Mouse (Mus musculus): ENCODE results near the gene Gm10840. TPM values are rescaled to one million over a fixed set of nuclear protein-coding genes. Genes with fewer than 3 reads are reported as not detected.

Gm10840 gene
- polyA plus RNA-seq, 1 experiment from 2014 or later, result not detected

DNA sequence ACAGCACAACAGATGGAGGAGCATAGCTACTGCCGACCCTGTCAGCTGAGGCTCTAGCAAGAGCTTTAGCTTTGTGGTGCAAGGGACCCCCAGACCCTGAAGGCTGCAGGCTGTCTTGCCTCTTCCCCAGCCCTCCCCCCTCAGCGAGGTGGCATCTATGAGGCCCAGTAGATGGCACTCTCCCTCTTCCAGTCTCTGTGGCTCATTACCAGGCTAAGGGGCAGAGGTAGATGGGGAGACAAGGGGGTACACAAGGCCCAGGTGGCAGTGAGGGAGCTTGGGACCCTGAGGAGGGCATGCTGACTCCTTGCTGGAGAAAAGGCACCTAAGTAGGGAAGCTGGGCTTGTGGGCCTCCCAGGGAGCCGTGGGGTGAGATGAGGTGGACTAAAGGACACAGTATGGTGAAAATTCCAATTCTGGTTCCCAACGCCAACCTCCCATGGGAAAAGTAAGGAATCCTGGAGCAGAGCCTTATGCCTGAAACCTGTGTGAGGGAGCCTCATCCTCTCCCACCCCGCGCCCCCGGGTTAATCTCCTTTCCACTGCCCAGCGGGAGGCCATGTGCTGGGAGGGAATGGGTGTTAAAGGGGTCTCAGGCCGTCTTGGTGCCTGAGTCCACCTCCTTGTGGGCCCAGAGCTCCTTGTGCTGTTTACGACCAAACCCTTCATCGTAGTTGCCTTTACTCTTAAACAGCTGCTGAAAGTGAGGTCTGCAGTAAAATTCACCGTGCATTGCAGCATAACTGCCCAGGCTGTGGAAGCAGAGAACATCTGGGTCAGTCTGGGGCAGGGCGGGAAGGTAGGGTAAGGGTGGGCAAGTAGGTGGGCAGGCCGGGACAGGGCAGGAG lies 2.3 kb upstream of the Gm10840 start:
- Histone ChIP-seq H3K27ac (ENCODE audit: low read depth) (peak overlapping the region; percentile 96; the same call in 1 of the 2 replicates), H3K4me3 (ENCODE audit: low read depth, low read length) (peak overlapping the region; percentile 75; the same call in 1 of the 2 replicates), H3K27me3 (replicated peaks; ENCODE audit: control insufficient read depth, insufficient read depth, low read length) (no peaks in the 10 kb centered on the region), H3K9me3 (ENCODE audit: control insufficient read depth, low read length) (no peaks in the 10 kb centered on the region), H3K36me3 (ENCODE audit: control insufficient read depth, insufficient read depth, low read length) (peaks cover 50% of the 10 kb centered on the region), H3K4me1 (replicated peaks; ENCODE audit: control insufficient read depth, insufficient read depth, low read length) (peaks cover 23% of the 10 kb centered on the region), H3K9ac (ENCODE audit: low read length) (peak overlapping the region; percentile 95), H3K4me2 (ENCODE audit: low read length) (peak overlapping the region; percentile 85)
- ATAC-seq (replicated peaks; ENCODE audit: low FRiP score, low TSS enrichment, low read depth), result no peak
- no peak for DNase-seq (ENCODE audit: low spot score)
- WGBS, result 59% methylated on average over 14 of the region's 14 CpGs

DNA sequence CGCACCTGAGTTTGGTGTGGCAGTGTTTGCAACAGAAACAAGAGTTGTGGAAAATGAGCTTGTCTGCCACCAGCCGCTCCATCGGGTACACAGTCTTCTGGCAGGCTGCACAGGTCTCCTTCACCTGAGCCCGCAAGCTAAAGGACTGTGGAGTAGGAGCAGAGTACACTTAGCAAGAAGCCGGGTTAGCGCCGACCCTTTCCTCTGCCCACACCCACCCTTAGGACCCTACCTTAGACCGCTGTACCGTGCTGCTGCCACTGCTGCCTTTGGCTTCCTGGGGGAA lies 1.8 kb upstream of the Gm10840 start:
- 31% methylated on average over 9 of the region's 9 CpGs for WGBS
- H3K4me2 ChIP-seq (ENCODE audit: low read length), result peak overlapping the region; percentile 85
- H3K27me3 ChIP-seq (replicated peaks; ENCODE audit: control insufficient read depth, insufficient read depth, low read length), result no peaks in the 10 kb centered on the region
- peak; percentile 70 for DNase-seq (ENCODE audit: low spot score)
- ATAC-seq (replicated peaks; ENCODE audit: low FRiP score, low TSS enrichment, low read depth), result peak; percentile 20; the same call in 1 of the 2 replicates
- H3K4me1 ChIP-seq (replicated peaks; ENCODE audit: control insufficient read depth, insufficient read depth, low read length), result peaks cover 23% of the 10 kb centered on the region
- peaks cover 50% of the 10 kb centered on the region for H3K36me3 ChIP-seq (ENCODE audit: control insufficient read depth, insufficient read depth, low read length)
- H3K9me3 ChIP-seq (ENCODE audit: control insufficient read depth, low read length), result no peaks in the 10 kb centered on the region
- peak overlapping the region; percentile 75 for H3K4me3 ChIP-seq (ENCODE audit: low read depth, low read length)
- peak overlapping the region; percentile 96 for H3K27ac ChIP-seq (ENCODE audit: low read depth)
- peak overlapping the region; percentile 95 for H3K9ac ChIP-seq (ENCODE audit: low read length)

DNA sequence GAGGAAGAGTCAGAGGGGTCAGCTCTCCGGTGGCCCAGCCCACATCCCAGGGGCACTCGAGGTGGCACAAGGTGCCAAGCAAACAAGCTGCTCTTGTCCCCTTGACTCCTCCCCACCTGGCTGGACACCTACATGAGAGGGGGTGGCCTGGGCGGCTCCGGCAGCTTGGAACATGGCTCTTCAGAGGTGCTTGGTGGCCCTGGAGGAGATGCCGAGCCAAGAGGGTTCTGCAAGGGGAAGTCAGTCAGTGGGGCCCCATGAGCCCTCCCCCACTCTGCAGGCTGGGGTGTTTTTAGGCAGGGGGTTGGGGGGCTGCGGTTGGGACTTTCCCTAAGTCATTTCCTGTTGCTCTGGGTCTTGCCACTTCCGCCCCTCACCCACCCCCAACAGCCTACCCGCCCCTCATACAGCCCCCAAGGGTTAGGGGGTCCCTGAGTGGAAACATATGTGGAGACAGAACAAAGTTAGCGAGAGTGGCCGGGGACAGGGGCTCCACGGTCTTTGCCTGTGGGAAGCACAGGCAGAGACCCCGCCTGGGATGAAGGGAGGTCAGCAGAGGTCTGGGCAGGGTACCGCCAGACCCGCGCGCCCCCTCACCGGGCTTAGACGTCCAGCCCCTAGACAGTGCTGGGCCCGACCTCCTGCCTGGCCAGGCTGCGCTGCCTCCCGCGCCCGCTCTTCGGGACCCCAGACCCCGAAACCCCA lies 1.3 kb upstream of the Gm10840 start:
- peaks cover 49% of the 10 kb centered on the region for H3K36me3 ChIP-seq (ENCODE audit: control insufficient read depth, insufficient read depth, low read length)
- H3K27ac ChIP-seq (ENCODE audit: low read depth), result peak overlapping the region; percentile 96
- peak overlapping the region; percentile 85 for H3K4me2 ChIP-seq (ENCODE audit: low read length)
- under 1% methylated on average over 25 of the region's 25 CpGs for WGBS
- peak; percentile 41 for ATAC-seq (replicated peaks; ENCODE audit: low FRiP score, low TSS enrichment, low read depth)
- H3K9me3 ChIP-seq (ENCODE audit: control insufficient read depth, low read length), result no peaks in the 10 kb centered on the region
- no peaks in the 10 kb centered on the region for H3K27me3 ChIP-seq (replicated peaks; ENCODE audit: control insufficient read depth, insufficient read depth, low read length)
- peak overlapping the region; percentile 75 for H3K4me3 ChIP-seq (ENCODE audit: low read depth, low read length)
- peak overlapping the region; percentile 95 for H3K9ac ChIP-seq (ENCODE audit: low read length)
- DNase-seq (ENCODE audit: low spot score), result peak; percentile 78
- peaks cover 23% of the 10 kb centered on the region for H3K4me1 ChIP-seq (replicated peaks; ENCODE audit: control insufficient read depth, insufficient read depth, low read length)

- WGBS, result under 1% methylated on average over 82 of the region's 106 CpGs
- Histone ChIP-seq H3K36me3 (ENCODE audit: control insufficient read depth, insufficient read depth, low read length) (peaks cover 41% of the 10 kb centered on the region), H3K27ac (ENCODE audit: low read depth) (peak overlapping the region; percentile 96), H3K4me3 (ENCODE audit: low read depth, low read length) (peak overlapping the region; percentile 75), H3K9me3 (ENCODE audit: control insufficient read depth, low read length) (no peaks in the 10 kb centered on the region), H3K27me3 (replicated peaks; ENCODE audit: control insufficient read depth, insufficient read depth, low read length) (no peaks in the 10 kb centered on the region), H3K4me1 (replicated peaks; ENCODE audit: control insufficient read depth, insufficient read depth, low read length) (peaks cover 23% of the 10 kb centered on the region), H3K4me2 (ENCODE audit: low read length) (peak overlapping the region; percentile 85), H3K9ac (ENCODE audit: low read length) (peak overlapping the region; percentile 95)
- peak; percentile 71 for ATAC-seq (replicated peaks; ENCODE audit: low FRiP score, low TSS enrichment, low read depth)
- DNase-seq (ENCODE audit: low spot score), result peak; percentile 91
These were observed 469 bp upstream of the Gm10840 start for GRCm38 (mm10) chr11:106159921-106160840.

- Histone ChIP-seq H3K4me1 (replicated peaks; ENCODE audit: control insufficient read depth, insufficient read depth, low read length) (peaks cover 23% of the 10 kb centered on the region), H3K9me3 (ENCODE audit: control insufficient read depth, low read length) (no peaks in the 10 kb centered on the region), H3K9ac (ENCODE audit: low read length) (no peak overlapping the region), H3K27me3 (replicated peaks; ENCODE audit: control insufficient read depth, insufficient read depth, low read length) (no peaks in the 10 kb centered on the region), H3K4me2 (ENCODE audit: low read length) (no peak overlapping the region), H3K27ac (ENCODE audit: low read depth) (no peak overlapping the region), H3K4me3 (ENCODE audit: low read depth, low read length) (no peak overlapping the region), H3K36me3 (ENCODE audit: control insufficient read depth, insufficient read depth, low read length) (peaks cover 36% of the 10 kb centered on the region)
- 85% methylated on average over 2 of the region's 2 CpGs for WGBS
- DNase-seq (ENCODE audit: low spot score) (no peak), ATAC-seq (replicated peaks; ENCODE audit: low FRiP score, low TSS enrichment, low read depth) (no peak)
These were observed 1.6 kb downstream of the Gm10840 start for GRCm38 (mm10) chr11:106162237-106162636.

- ATAC-seq (replicated peaks; ENCODE audit: low FRiP score, low TSS enrichment, low read depth), result no peak
These were observed 2.9 kb downstream of the Gm10840 start for GRCm38 (mm10) chr11:106163546-106163945.

GRCm38 (mm10) chr11:106164601-106165180 lies 4.0 kb downstream of the Gm10840 start:
- ATAC-seq (replicated peaks; ENCODE audit: low FRiP score, low TSS enrichment, low read depth), result no peak
- no peak overlapping the region for H3K4me3 ChIP-seq (ENCODE audit: low read depth, low read length)
- H3K27ac ChIP-seq (ENCODE audit: low read depth), result no peak overlapping the region
- DNase-seq (ENCODE audit: low spot score), result no peak
- H3K4me1 ChIP-seq (replicated peaks; ENCODE audit: control insufficient read depth, insufficient read depth, low read length), result peaks cover 13% of the 10 kb centered on the region
- H3K27me3 ChIP-seq (replicated peaks; ENCODE audit: control insufficient read depth, insufficient read depth, low read length), result no peaks in the 10 kb centered on the region
- peaks cover 37% of the 10 kb centered on the region for H3K36me3 ChIP-seq (ENCODE audit: control insufficient read depth, insufficient read depth, low read length)
- 87% methylated on average over 16 of the region's 16 CpGs for WGBS
- no peaks in the 10 kb centered on the region for H3K9me3 ChIP-seq (ENCODE audit: control insufficient read depth, low read length)
- no peak overlapping the region for H3K9ac ChIP-seq (ENCODE audit: low read length)
- H3K4me2 ChIP-seq (ENCODE audit: low read length), result no peak overlapping the region

More at GRCm38 (mm10) chr11:106163546-106163945, 2.9 kb downstream of the Gm10840 start:
- Histone ChIP-seq H3K4me2 (ENCODE audit: low read length) (no peak overlapping the region), H3K9ac (ENCODE audit: low read length) (no peak overlapping the region), H3K4me3 (ENCODE audit: low read depth, low read length) (no peak overlapping the region), H3K4me1 (replicated peaks; ENCODE audit: control insufficient read depth, insufficient read depth, low read length) (peaks cover 17% of the 10 kb centered on the region), H3K27ac (ENCODE audit: low read depth) (no peak overlapping the region), H3K36me3 (ENCODE audit: control insufficient read depth, insufficient read depth, low read length) (peaks cover 37% of the 10 kb centered on the region), H3K9me3 (ENCODE audit: control insufficient read depth, low read length) (no peaks in the 10 kb centered on the region), H3K27me3 (replicated peaks; ENCODE audit: control insufficient read depth, insufficient read depth, low read length) (no peaks in the 10 kb centered on the region)
- DNase-seq (ENCODE audit: low spot score), result no peak
- WGBS, result 75% methylated on average over 4 of the region's 4 CpGs

DNA sequence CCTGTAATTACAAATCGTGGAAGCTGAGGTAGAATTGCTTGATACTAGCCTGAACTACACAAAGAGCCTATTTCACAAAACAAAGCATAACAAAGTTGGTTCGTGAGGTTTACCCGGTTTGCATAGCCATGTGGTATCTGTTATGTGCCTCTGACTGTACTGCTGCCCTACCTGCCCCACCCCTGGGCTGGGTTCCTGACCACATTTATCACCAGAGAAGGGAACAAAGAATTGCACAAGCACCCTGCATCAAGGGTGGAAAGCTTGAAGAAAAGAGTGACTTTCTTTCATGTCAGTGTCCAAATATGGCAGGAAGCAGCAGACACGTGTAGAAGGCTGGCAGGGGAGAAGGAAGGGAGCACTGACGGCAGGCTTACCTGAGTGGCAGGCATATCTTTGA lies 6.8 kb downstream of the Gm10840 start:
- DNase-seq (ENCODE audit: low spot score), result no peak
- H3K9ac ChIP-seq (ENCODE audit: low read length), result no peak overlapping the region
- H3K4me3 ChIP-seq (ENCODE audit: low read depth, low read length), result no peak overlapping the region
- H3K36me3 ChIP-seq (ENCODE audit: control insufficient read depth, insufficient read depth, low read length), result peaks cover 37% of the 10 kb centered on the region
- no peak for ATAC-seq (replicated peaks; ENCODE audit: low FRiP score, low TSS enrichment, low read depth)
- WGBS, result 84% methylated on average over 5 of the region's 5 CpGs
- H3K4me2 ChIP-seq (ENCODE audit: low read length), result no peak overlapping the region
- H3K27ac ChIP-seq (ENCODE audit: low read depth), result no peak overlapping the region
- no peaks in the 10 kb centered on the region for H3K4me1 ChIP-seq (replicated peaks; ENCODE audit: control insufficient read depth, insufficient read depth, low read length)
- no peaks in the 10 kb centered on the region for H3K27me3 ChIP-seq (replicated peaks; ENCODE audit: control insufficient read depth, insufficient read depth, low read length)
- H3K9me3 ChIP-seq (ENCODE audit: control insufficient read depth, low read length), result no peaks in the 10 kb centered on the region
